Mouse (Mus musculus) neutrophil, adult 83 days (primary cell): ENCODE results near the gene Gm16253. TPM values are rescaled to one million over a fixed set of nuclear protein-coding genes. Genes with fewer than 3 reads are reported as not detected.

Experiments
- total RNA-seq, 2 experiments: library from RNA; stranded (reverse); gene quantifications; one replicate each; pipeline ENCODE4 v1.2.4; 2023

Gm16253 gene
- not detected for total RNA-seq

DNA sequence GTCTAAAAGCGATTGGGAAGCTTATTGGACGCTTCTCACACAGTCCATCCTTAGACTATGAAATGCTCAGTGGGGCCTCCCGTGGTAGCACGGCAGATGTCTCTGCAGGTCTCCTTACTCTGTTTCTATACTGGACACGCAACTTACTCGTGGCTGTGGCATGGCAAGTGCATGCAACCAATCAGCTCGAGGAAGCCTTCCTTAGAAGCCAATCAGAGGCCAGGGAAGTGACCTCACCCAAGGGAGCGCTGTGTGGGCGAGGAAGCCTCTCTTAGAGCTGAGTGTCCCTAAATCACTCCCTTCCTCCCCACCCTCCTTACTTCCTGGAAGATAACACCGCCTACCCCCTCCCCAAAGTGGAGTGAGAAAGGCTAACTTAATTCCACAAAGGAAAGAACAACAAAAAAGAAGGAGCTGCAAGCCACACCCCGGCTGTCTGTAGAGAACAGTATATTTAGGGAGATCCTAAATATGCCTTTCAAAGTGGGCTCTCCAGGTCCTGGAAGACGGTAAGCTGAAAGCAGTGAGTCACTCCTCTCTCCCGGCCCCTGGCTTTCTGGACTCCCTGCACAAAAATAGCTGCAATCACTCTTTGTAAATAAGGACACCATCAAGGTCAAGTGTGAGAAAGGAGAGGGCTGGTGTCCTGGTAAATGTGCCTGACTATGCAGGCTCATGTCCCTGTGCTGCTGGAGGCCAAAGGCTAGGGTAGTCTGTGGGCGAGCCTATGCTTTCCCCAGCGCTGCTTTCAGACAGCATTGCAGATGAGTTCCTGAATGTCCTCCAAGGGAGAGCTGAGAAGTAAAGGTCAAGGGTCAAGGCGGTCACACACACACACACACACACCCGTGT is at the start of gene Gm16253:
Gene Gm16253, plus strand, starts transcription at position 295 of the 852 bp plus-strand sequence.

DNA sequence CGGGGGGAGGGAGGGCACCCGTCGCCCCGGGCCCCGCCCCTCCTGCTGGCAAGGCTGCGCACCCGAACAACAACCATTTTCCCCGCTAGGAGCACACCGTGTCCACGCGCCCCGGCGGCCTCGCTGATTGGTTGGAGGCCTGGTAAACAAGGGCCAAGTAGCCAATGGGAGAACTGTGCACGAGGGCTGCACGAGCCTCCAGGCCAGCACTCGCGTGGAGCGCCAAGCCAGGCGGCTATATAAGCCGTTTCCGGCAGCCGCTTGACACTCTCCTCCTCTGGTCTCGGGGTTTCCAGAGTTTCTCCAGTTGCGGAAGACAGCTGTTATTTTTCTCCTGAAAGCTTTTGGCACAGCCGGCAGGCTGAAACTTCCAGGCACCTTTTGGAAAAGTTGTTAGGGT is 19.1 kb upstream of the Gm16253 start, which contains the start of gene Txnip:
Gene Txnip, plus strand, starts transcription at position 264 of the 400 bp plus-strand sequence.

DNA sequence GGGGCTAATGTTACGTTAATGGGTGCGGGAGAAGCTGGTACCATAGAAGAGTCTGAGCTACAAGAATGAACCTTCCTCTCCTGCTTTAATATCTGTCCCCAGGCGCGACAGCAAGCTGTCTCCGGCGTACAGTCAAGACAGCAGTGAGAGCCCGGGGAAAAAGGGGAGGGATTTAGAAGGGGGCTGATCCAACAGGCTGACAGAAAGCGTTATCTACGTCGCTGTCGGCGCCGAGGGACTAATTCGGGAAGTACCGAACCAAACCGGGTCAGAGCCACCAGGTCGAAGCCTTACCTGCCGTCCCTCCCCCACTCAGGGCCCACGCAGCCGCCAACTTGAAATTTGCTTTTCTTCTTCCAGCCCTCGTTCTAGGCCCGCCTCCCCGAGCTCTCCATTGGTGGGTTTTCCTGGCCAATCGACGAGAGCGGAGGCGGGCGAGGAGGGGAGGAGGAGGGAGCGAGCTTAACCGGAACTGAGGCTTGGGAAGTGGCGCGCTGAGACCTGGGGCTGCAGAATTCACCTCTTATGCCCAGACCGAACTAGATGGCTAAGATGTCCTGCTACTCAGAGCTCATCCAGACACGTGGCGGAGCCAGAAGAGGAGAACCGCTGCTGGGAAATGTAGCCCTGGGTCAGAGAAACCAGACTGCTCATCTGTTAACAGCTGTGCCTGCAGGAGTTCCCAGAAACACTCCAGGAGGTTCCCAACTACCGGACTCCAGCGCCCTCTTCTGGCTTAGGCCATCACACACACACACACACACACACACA is 17.2 kb downstream of the Gm16253 start, which contains the start of gene Polr3gl:
Gene Polr3gl, minus strand, starts transcription at position 392 of the 771 bp plus-strand sequence.

GRCm38 (mm10) chr3:96596228-96596707 is 19.5 kb downstream of the Gm16253 start, which contains the start of gene Ankrd34a:
TSS of gene Ankrd34a (plus strand) at chr3:96596636.

GRCm38 (mm10) chr3:96600639-96601250 is 24.0 kb downstream of the Gm16253 start, which contains the start of gene Lix1l:
TSS of gene Lix1l (plus strand) at chr3:96601149.

GRCm38 (mm10) chr3:96629729-96630600 is 53.2 kb downstream of the Gm16253 start, which contains the start of gene Rbm8a:
TSS of gene Rbm8a (plus strand) at chr3:96629933.

Other genes starting within 250 kb of the Gm16253 start
- gene BC107364, start 124.7 kb upstream of the Gm16253 start, total RNA-seq = not detected
- gene Hfe2, start 51.8 kb upstream of the Gm16253 start, total RNA-seq = not detected
- 100 to 1,000 TPM; 373 to 405 TPM for gene Txnip, start 19.0 kb upstream of the Gm16253 start, total RNA-seq
- 10 to 100 TPM; 14.2 to 18.0 TPM for gene Polr3gl, start 17.2 kb downstream of the Gm16253 start, total RNA-seq
- gene Ankrd34a, start 19.7 kb downstream of the Gm16253 start, total RNA-seq = not detected
- under 1 TPM; 0.68 to 0.73 TPM for gene Lix1l, start 24.2 kb downstream of the Gm16253 start, total RNA-seq
- 10 to 100 TPM; 49.4 to 49.5 TPM for gene Rbm8a, start 52.9 kb downstream of the Gm16253 start, total RNA-seq
- gene Pex11b, start 58.4 kb downstream of the Gm16253 start, total RNA-seq = 10 to 100 TPM; 12.7 to 14.2 TPM
- gene Gm42957, start 58.5 kb downstream of the Gm16253 start, total RNA-seq = not detected
- 1 to 10 TPM in 1 of 2 experiments, under 1 TPM in 1; 0.79 to 1.4 TPM for gene Itga10, start 68.6 kb downstream of the Gm16253 start, total RNA-seq
- gene Ankrd35, start 93.1 kb downstream of the Gm16253 start, total RNA-seq = not detected
- 10 to 100 TPM; 38.3 to 43.9 TPM for gene Pias3, start 119.4 kb downstream of the Gm16253 start, total RNA-seq
- 1 to 10 TPM; 1.1 TPM for gene Nudt17, start 131.6 kb downstream of the Gm16253 start, total RNA-seq
- 10 to 100 TPM; 38.8 to 41.8 TPM for gene Polr3c, start 150.6 kb downstream of the Gm16253 start, total RNA-seq
- gene Rnf115, start 150.7 kb downstream of the Gm16253 start, total RNA-seq = 10 to 100 TPM; 62.1 to 65.0 TPM